Mouse (Mus musculus) CD4-positive, CD25-positive, alpha-beta regulatory T cell, adult 2 months (primary cell): ENCODE data around the gene Ncf4.

Experiments used
- DNase-seq: peaks from one replicate; pipeline ENCODE4 v3.0.0-alpha.2; 2012; ENCODE audit warnings: low read depth, low spot score

The Ncf4 gene

GRCm38 (mm10) chr15:78244695-78245492 lies at the start of gene Ncf4:
TSS of gene Ncf4 (plus strand) at chr15:78244801.
- peak; percentile 78 for DNase-seq

GRCm38 (mm10) chr15:78195096-78195880 lies 49.3 kb upstream of the Ncf4 start:
- no peak for DNase-seq

GRCm38 (mm10) chr15:78204053-78204847 lies 40.4 kb upstream of the Ncf4 start:
- peak; percentile 31 for DNase-seq

- DNase-seq, result peak; percentile 12
Measured at GRCm38 (mm10) chr15:78205192-78205591, 39.4 kb upstream of the Ncf4 start.

GRCm38 (mm10) chr15:78206312-78206711 lies 38.3 kb upstream of the Ncf4 start, which contains the start of gene Pvalb:
TSS of gene Pvalb (minus strand) at chr15:78206400.
- DNase-seq, result no peak

GRCm38 (mm10) chr15:78210203-78210602 lies 34.4 kb upstream of the Ncf4 start:
- no peak for DNase-seq

GRCm38 (mm10) chr15:78211367-78211766 lies 33.2 kb upstream of the Ncf4 start:
- DNase-seq, result no peak

GRCm38 (mm10) chr15:78215269-78215668 lies 29.3 kb upstream of the Ncf4 start:
- DNase-seq, result no peak

- DNase-seq, result no peak
Measured at GRCm38 (mm10) chr15:78227816-78228215, 16.8 kb upstream of the Ncf4 start.

- DNase-seq, result no peak
Measured at GRCm38 (mm10) chr15:78231346-78232331, 13.0 kb upstream of the Ncf4 start.

GRCm38 (mm10) chr15:78234823-78235509 lies 9.6 kb upstream of the Ncf4 start:
- DNase-seq, result no peak

GRCm38 (mm10) chr15:78239453-78239852 lies 5.1 kb upstream of the Ncf4 start:
- peak; percentile 91 for DNase-seq

- DNase-seq, result no peak
Measured at GRCm38 (mm10) chr15:78239956-78240617, 4.5 kb upstream of the Ncf4 start.

- no peak for DNase-seq
Measured at GRCm38 (mm10) chr15:78241335-78241734, 3.3 kb upstream of the Ncf4 start.

- DNase-seq, result no peak
Measured at GRCm38 (mm10) chr15:78243061-78243460, 1.5 kb upstream of the Ncf4 start.

- no peak for DNase-seq
Measured at GRCm38 (mm10) chr15:78243774-78244173, 827 bp upstream of the Ncf4 start.

GRCm38 (mm10) chr15:78246143-78247116 lies 1.8 kb downstream of the Ncf4 start:
- DNase-seq, result peak; percentile 33

- DNase-seq, result no peak
Measured at GRCm38 (mm10) chr15:78247659-78248058, 3.1 kb downstream of the Ncf4 start.
